Mouse (Mus musculus) kidney, adult 8-10 months (tissue): ENCODE results near the gene Olfr1418.

ENCODE experiments used
- DNase-seq, 2 experiments: peaks; one replicate each; pipeline ENCODE4 v3.0.0; 2022

The Olfr1418 gene

GRCm38 (mm10) chr19:11810003-11810758 lies 50.7 kb downstream of the Olfr1418 start:
- no peak for DNase-seq

- DNase-seq = no peak
Observed at GRCm38 (mm10) chr19:11808452-11808851, 52.4 kb downstream of the Olfr1418 start.

GRCm38 (mm10) chr19:11807822-11808221 lies 53.0 kb downstream of the Olfr1418 start:
- no peak for DNase-seq

GRCm38 (mm10) chr19:11807251-11807650 lies 53.6 kb downstream of the Olfr1418 start:
- DNase-seq = no peak

- no peak for DNase-seq
Observed at GRCm38 (mm10) chr19:11804423-11804822, 56.4 kb downstream of the Olfr1418 start.
